14 mouse cellular contexts compared by ENCODE assay signal in the genomic region with DNA sequence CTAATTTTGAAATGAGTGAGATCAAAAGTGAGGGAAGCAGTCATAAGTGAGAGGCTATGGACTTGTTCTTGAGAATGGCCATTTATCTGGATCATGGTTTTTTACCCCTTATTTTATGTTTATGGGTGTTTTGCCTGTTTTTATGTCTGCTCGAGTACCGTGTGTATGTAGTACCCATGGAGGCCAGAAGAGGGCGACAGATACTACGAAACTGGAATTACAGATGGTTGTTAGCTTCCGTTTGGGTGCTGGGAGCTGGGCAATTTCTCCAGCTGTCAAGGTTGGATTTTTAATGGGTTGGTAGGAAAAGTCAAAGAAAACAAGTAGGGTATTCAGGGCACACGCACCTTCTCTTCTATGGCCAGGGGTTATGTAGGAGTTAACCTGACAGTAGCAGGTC. TPM values are rescaled to one million over a fixed set of nuclear protein-coding genes. Genes with fewer than 3 reads are reported as not detected.
DNase-seq lines count a peak whose midpoint lies in the region; ATAC-seq and TF ChIP-seq lines count a peak whose summit lies in the region.
"Had no signal": no experiment of that assay in that cellular context is flagged by ENCODE, and none has a peak within 500 bp of the region (broad histone marks: within the 10 kb centered on the region; RNA-seq: fewer than 3 reads in every experiment).

No protein-coding gene starts in this region.

- TF ChIP-seq POLR2A in brain, embryonic 14.5 days (IDR thresholded peaks at IDR 0.05; ENCODE audit: borderline replicate concordance, extremely low read depth, insufficient read depth, insufficient read length, poor library complexity, severe bottlenecking) = no peak

- no peak overlapping the region for H3K27ac ChIP-seq in lung, embryonic 14.5 days (ENCODE audit: low read depth)
- no peak overlapping the region for H3K27ac ChIP-seq in forebrain, embryonic 13.5 days
- H3K27ac ChIP-seq: liver, embryonic 13.5 days had no signal

- WGBS in lung, embryonic 14.5 days = 87% methylated on average over 6 of the region's 6 CpGs
- WGBS in forebrain, embryonic 13.5 days = 85% methylated on average over 6 of the region's 6 CpGs

- peak; percentile 24 for DNase-seq in heart, adult 11 months
- no peak for DNase-seq in heart, postnatal 4 days
- no peak for DNase-seq in lung, embryonic 14.5 days
- DNase-seq in lung, postnatal 25 days (ENCODE audit: low spot score) = no peak
- DNase-seq in A20 (ENCODE audit: low read depth, low spot score) = peak; percentile 24
- DNase-seq in brain, embryonic 14.5 days (ENCODE audit: low read depth) = no peak
- no peak for DNase-seq in urinary bladder, postnatal 10 days (ENCODE audit: low spot score)
- DNase-seq: adrenal gland, postnatal 36 days; heart, adult 18-20 months; heart, postnatal 14 days; kidney, postnatal 14 days; liver, embryonic 13.5 days; right cerebral cortex, postnatal 14 days had no signal

- H3K4me3 ChIP-seq in lung, embryonic 14.5 days (ENCODE audit: low read depth, low read length) = no peak overlapping the region
- no peak overlapping the region for H3K4me3 ChIP-seq in forebrain, embryonic 13.5 days
- H3K4me3 ChIP-seq: liver, embryonic 13.5 days had no signal

- H3K36me3 ChIP-seq in lung, embryonic 14.5 days (ENCODE audit: insufficient read depth) = peaks cover 15% of the 10 kb centered on the region; the same call in 1 of the 2 replicates
- H3K36me3 ChIP-seq in forebrain, embryonic 13.5 days (ENCODE audit: poor library complexity, severe bottlenecking) = no peaks in the 10 kb centered on the region
- H3K36me3 ChIP-seq: liver, embryonic 13.5 days had no signal

- H3K27me3 ChIP-seq in lung, embryonic 14.5 days (ENCODE audit: insufficient read depth, low read length) = no peaks in the 10 kb centered on the region
- H3K27me3 ChIP-seq in forebrain, embryonic 13.5 days = no peaks in the 10 kb centered on the region
- H3K27me3 ChIP-seq: liver, embryonic 13.5 days had no signal

- H3K9me3 ChIP-seq in lung, embryonic 14.5 days (ENCODE audit: low read depth, low read length) = peaks cover 4% of the 10 kb centered on the region; the same call in 1 of the 2 replicates
- H3K9me3 ChIP-seq in forebrain, embryonic 13.5 days (replicated peaks) = peaks cover 7% of the 10 kb centered on the region

- peak; percentile 45 for TF ChIP-seq CTCF in lung, embryonic 14.5 days (IDR thresholded peaks at IDR 0.05; ENCODE audit: low read depth)
- peak; percentile 36; the same call in 1 of the 2 replicates for TF ChIP-seq CTCF in brain, embryonic 14.5 days (IDR thresholded peaks at IDR 0.05; ENCODE audit: borderline replicate concordance, extremely low read depth, insufficient read depth, insufficient read length)

- no peak for ATAC-seq in lung, embryonic 14.5 days (ENCODE audit: insufficient read depth)
- ATAC-seq in forebrain, embryonic 13.5 days = no peak

- H3K9ac ChIP-seq in lung, embryonic 14.5 days = no peak overlapping the region
- no peak overlapping the region for H3K9ac ChIP-seq in forebrain, embryonic 13.5 days
- H3K9ac ChIP-seq: liver, embryonic 13.5 days had no signal

- H3K4me1 ChIP-seq in lung, embryonic 14.5 days (ENCODE audit: insufficient read depth) = no peaks in the 10 kb centered on the region
- H3K4me1 ChIP-seq in forebrain, embryonic 13.5 days = no peaks in the 10 kb centered on the region
- H3K4me1 ChIP-seq: liver, embryonic 13.5 days had no signal

- no peak overlapping the region for H3K4me2 ChIP-seq in lung, embryonic 14.5 days
- H3K4me2 ChIP-seq in forebrain, embryonic 13.5 days = no peak overlapping the region
- H3K4me2 ChIP-seq: liver, embryonic 13.5 days had no signal

RNA-seq across cellular contexts. Expression of a gene that starts 13.8 kb away (rescaled TPM):
- total RNA-seq in heart, postnatal 4 days (2021) = 10 to 100 TPM; 23.0 to 24.6 TPM
- polyA plus RNA-seq in lung, embryonic 14.5 days (2014; fragmentation: Nextera tagmentation; extraction: Ambion mirVana) = 34.4 and 35.6 TPM in 2 replicates
- 45.8 and 53.5 TPM in 2 replicates for polyA plus RNA-seq in brain, embryonic 14.5 days (2012; rRNA removed)
- 29.5 and 35.8 TPM in 2 replicates for polyA plus RNA-seq in forebrain, embryonic 13.5 days (2015; fragmentation: Nextera tagmentation; extraction: Ambion mirVana)

RNA-seq across cellular contexts. Expression of a gene that starts 38.4 kb away (rescaled TPM):
- 1 to 10 TPM; 1.5 to 1.8 TPM for total RNA-seq in heart, postnatal 4 days (2021)
- polyA plus RNA-seq in lung, embryonic 14.5 days (2014; fragmentation: Nextera tagmentation; extraction: Ambion mirVana) = 2.4 and 2.9 TPM in 2 replicates
- polyA plus RNA-seq in brain, embryonic 14.5 days (2012; rRNA removed) = 0.49 and 1.3 TPM in 2 replicates
- polyA plus RNA-seq in forebrain, embryonic 13.5 days (2015; fragmentation: Nextera tagmentation; extraction: Ambion mirVana) = 0.05 and 0.15 TPM in 2 replicates

RNA-seq across cellular contexts. Expression of a gene that starts 58.4 kb away (rescaled TPM):
- 10 to 100 TPM; 19.2 to 24.0 TPM for total RNA-seq in heart, postnatal 4 days (2021)
- 50.7 and 57.1 TPM in 2 replicates for polyA plus RNA-seq in lung, embryonic 14.5 days (2014; fragmentation: Nextera tagmentation; extraction: Ambion mirVana)
- 27.5 and 32.9 TPM in 2 replicates for polyA plus RNA-seq in brain, embryonic 14.5 days (2012; rRNA removed)
- polyA plus RNA-seq in forebrain, embryonic 13.5 days (2015; fragmentation: Nextera tagmentation; extraction: Ambion mirVana) = 44.7 and 45.4 TPM in 2 replicates

RNA-seq across cellular contexts. Expression of a gene that starts 58.6 kb away (rescaled TPM):
- total RNA-seq in heart, postnatal 4 days (2021) = 10 to 100 TPM; 40.3 to 44.7 TPM
- polyA plus RNA-seq in lung, embryonic 14.5 days (2014; fragmentation: Nextera tagmentation; extraction: Ambion mirVana) = 149 and 154 TPM in 2 replicates
- polyA plus RNA-seq in brain, embryonic 14.5 days (2012; rRNA removed) = 68.0 and 96.9 TPM in 2 replicates
- 117 and 121 TPM in 2 replicates for polyA plus RNA-seq in forebrain, embryonic 13.5 days (2015; fragmentation: Nextera tagmentation; extraction: Ambion mirVana)

Comparison
In these comparisons a context has a peak if more than half of its experiments do, and no peak if none do; other contexts are left out.
1. DNase-seq: peak in heart, adult 11 months (single experiment) and A20 (single experiment); none in heart, postnatal 4 days (single experiment), lung, embryonic 14.5 days (single experiment), lung, postnatal 25 days (single experiment), brain, embryonic 14.5 days (single experiment) and urinary bladder, postnatal 10 days (single experiment).